Mouse (Mus musculus) retina, postnatal 1 day (tissue): ENCODE results near the gene Suv39h2.

Source experiments
- DNase-seq: peaks from one replicate; pipeline ENCODE4 v3.0.0-alpha.2; 2012

Suv39h2 gene

DNA sequence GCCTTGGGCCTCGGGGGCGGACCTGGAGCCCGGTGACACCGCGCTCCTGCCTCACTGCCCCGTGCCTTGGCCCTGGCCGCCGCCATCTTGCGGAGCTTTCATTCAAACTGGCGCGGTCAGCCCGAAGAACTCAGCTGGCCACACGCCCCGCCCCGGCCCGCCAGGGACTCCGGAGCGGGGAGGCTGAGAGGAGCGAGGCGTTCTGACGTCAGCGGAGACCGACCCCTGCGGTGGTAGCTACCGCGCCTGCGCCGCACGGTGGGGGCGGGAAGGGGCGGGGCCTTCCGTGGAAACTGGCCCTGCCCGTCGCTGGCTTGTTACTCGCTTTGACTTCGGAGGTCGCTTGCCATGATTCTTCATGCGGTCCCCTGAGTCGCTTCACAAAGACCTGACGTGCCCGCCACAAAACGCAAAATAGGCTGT is at the start of gene Suv39h2:
Suv39h2 (minus strand) TSS at position 171 of the 423 bp plus-strand sequence.
- peak; percentile 98 for DNase-seq

DNA sequence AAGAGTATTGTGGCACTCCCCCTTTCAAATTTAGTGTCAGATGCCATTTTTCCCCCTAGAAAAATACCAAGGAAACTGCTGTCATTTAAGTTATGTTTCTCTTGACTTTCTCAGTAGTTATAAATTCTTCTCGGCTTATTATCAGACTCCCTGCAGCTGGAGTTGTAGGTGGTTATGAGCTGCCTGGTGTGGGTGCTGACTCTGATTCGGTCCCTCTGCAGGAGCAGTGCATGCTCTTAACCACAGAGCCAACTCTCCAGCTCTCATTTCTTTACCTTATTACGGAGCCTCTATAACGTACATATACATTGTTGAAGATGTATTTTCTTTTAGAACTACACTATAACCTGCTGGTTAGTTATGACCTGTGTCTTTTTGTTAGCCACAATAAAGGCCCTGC is 47.7 kb upstream of the Suv39h2 start:
- DNase-seq = no peak

- peak; percentile 99 for DNase-seq
These were observed 38.0 kb upstream of the Suv39h2 start, which contains the start of the genes Gm45902, Hspa14 and Cdnf for GRCm38 (mm10) chr2:3512552-3513454. TSS of gene Gm45902 (minus strand) at chr2:3512790. TSS of gene Hspa14 (minus strand) at chr2:3512814. TSS of gene Cdnf (plus strand) at chr2:3513030.

- peak; percentile 53 for DNase-seq
These were observed 37.2 kb upstream of the Suv39h2 start for GRCm38 (mm10) chr2:3512076-3512475.

GRCm38 (mm10) chr2:3500886-3501285 is 26.1 kb upstream of the Suv39h2 start:
- DNase-seq = no peak

GRCm38 (mm10) chr2:3499543-3499942 is 24.7 kb upstream of the Suv39h2 start:
- DNase-seq = no peak

DNA sequence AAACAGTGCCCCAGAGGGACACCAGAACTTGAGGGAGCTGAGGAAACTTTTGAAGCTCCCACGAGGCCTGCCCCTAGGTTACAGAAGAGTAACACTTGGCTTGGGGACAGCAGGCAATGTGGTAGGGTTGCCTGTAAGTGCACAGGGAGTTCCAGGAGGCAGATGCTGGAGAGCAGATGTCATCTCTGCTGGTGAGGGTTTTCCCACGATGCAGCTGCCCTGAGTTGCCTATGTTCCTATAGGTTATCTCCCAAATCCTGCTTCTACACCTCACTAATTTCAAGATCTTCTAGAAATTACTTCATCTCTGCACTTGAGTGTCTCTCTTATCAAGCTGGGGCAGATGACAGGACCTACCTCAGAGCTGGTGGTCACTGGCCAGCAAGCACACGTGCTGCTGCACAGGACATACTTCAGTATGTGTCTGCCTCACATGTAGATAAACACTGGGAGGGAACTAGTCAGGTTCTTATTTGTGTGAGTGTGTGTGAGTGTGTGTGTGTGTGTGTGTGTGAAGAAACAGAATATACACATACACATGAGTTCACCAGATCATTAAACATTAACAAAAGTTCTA is 19.1 kb upstream of the Suv39h2 start:
- DNase-seq = no peak

DNA sequence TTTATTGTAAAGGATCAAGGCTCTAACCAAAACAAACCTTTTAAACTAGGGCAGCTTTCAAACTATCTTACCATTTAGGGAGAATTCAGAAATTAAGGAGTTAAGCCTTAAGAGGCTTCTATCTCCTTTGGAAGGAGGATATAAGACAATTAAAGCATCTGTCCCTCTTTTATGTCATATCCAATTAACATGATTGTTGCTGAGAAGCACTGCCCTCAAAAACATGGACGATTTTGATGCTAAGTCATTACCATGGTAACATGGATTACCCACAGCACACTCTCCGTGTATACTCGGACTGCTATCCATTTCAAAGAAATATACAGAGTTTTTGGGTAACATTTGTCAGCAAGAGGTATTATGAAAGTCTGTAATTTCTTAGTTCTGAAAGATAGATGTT is 15.0 kb upstream of the Suv39h2 start:
- DNase-seq = peak; percentile 89

GRCm38 (mm10) chr2:3480239-3480638 is 5.4 kb upstream of the Suv39h2 start:
- DNase-seq = no peak

DNA sequence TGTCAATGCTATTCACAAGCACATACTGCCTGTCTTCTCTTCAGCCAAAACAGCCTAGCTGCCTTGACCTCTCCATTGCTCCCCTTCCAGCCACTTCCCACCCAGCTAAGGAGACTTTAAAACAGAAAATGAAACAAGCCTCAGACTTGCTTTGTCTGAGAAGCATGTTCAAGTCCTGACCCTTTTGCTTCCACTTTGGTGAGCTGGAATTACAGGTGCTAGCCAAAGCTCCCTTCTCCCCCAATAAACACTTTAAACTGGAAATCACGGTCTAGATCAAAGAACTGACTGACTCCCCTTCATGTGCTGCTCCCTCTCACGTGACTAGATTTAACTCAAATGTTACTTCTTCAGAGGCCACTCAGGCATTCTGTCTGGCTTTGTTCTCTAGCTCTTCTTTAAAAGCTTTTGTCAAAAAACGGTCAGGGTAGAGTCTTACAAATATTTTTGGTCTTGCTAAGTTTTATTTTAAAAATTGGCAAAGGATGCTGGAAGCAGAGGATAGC is 968 bp upstream of the Suv39h2 start:
- DNase-seq = no peak

GRCm38 (mm10) chr2:3474361-3474805 is 448 bp downstream of the Suv39h2 start:
- DNase-seq = peak; percentile 71

- no peak for DNase-seq
These were observed 940 bp downstream of the Suv39h2 start for GRCm38 (mm10) chr2:3473891-3474290.

- DNase-seq = no peak
These were observed 18.2 kb downstream of the Suv39h2 start for GRCm38 (mm10) chr2:3456590-3456989.

DNA sequence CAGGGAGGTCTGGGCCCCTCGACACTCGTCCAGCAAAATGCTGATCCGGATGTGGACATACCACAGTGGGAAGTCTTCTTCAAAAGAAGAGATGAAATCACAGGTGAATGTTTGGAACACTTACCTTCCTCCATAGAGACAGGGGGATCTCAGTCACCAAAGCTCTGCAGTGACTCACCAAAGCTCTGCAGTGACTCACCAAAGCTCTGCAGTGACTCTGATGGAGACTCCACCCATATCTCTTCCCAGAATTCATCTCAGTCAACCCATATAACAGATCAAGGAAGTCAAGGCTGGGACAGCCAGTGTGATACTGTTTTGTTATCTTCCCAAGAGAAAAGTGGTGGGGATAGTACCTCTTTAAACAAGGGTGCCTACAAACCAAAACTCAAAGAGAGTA is 21.7 kb downstream of the Suv39h2 start:
- no peak for DNase-seq

- no peak for DNase-seq
These were observed 25.4 kb downstream of the Suv39h2 start for GRCm38 (mm10) chr2:3449431-3449830.

GRCm38 (mm10) chr2:3445984-3446383 is 28.8 kb downstream of the Suv39h2 start:
- no peak for DNase-seq

DNA sequence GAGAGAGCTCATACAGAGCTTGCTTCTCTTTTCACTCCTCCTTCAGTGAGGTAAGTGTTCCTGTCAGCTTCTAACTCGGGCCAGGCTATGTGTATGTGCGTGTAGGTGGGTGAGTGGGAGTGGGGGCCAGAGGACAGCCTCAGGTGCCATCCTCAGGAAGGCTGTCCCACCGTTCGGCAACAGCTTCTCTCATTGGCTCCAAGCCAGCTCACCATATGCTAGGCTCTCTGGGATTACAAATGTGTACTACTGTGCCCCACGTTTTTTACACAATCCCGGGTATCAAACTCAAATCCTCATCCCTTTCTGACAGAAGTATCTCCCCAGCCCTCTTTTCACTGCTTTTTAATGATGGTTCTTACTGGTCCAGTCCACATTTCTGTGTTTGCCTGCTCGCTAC is 30.6 kb downstream of the Suv39h2 start:
- peak; percentile 8 for DNase-seq

DNA sequence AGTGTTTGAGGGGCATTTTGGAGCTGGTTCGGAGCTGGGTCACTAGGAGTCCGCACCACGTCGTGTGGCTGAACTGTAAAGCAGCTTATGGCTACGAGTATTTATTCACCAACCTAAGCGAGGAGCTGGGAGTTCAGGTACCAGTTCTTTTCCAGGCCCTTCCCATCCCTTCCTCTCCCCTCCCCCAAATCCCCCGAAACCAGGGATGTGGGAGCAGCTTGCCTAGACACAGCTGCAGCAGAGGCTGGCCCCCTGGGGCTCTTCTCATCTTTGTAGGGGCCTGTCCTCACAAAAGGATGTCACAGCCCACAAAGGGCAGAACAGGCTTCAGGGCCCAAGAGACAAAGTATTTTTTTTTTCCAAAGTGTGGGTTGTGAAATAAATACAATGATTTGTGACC is 36.9 kb downstream of the Suv39h2 start:
- DNase-seq = peak; percentile 35

GRCm38 (mm10) chr2:3435369-3436061 is 39.3 kb downstream of the Suv39h2 start:
- DNase-seq = no peak

DNA sequence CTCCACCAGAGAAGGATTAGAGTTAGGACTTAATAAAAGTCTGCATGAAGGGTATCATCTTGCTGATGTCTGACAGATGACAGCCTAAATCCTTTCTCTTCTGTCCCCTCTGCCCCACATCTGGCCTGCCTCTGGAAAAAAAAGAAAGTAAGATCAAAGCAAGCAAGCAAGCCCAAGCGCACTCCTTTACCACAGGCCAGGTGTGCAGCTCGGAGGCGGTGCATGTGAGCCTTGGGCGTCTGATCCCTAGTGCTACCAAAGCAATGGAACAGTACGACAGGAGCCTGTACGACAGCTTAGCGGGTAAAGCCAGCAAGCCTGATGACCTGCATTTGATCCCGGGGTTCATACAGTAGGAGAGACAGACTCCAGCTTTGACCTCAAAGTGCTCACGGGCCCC is 43.9 kb downstream of the Suv39h2 start:
- DNase-seq = no peak

GRCm38 (mm10) chr2:3424579-3424910 is 50.3 kb downstream of the Suv39h2 start:
- peak; percentile 20 for DNase-seq

DNA sequence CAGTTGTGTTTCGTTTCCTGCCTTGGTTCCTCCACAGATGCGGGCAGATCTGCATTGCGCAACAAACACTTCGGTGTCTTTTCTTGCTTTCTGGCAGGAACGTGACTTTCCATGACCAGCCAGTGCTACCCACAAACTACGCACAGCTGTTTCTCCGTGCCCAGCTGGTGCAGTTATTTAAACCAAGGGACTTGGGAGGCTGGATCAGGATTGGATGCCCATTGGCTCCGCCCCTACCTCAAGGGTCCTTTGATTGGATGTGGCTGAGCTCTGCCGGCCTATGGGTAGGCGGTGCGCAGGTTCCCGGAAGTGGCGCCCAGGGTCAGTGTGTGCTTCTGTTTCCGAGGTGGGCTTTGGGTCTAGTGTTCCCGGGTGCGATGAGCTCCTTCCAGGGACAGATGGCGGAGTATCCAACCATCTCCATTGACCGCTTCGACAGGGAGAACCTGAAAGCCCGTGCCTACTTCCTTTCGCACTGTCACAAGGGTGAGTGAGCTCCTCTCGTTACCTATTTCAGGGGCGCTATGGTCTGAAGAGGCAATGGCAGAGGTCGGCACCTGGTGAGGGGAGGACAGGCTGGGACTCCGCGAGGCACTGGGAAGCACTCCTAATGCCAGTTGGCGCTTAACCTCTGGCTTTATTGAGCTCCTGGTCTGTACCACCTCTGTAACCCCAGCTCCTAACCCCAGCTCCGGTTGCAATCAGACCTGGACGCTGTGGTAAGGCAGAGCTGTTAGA is 50.8 kb downstream of the Suv39h2 start, which contains the start of gene Dclre1c:
Dclre1c (plus strand) TSS at position 291 of the 738 bp plus-strand sequence.
- peak; percentile 97 for DNase-seq
